Mouse (Mus musculus) cerebellum, adult 9-10 months (tissue): ENCODE results near the gene Map7d2.
A peak's percentile ranks its signal among the peaks of the same experiment; 100 is the strongest.
"Not testable (repeated sequence)": the region's sequence is repeated elsewhere in the genome, so short reads cannot be mapped to it uniquely, and the experiment has no call there.

ENCODE experiments used
- DNase-seq: peaks from one replicate; pipeline ENCODE4 v3.0.0; 2022

Gene Map7d2

GRCm38 (mm10) chrX:159414130-159414828, at the start of gene Map7d2:
Map7d2 (plus strand) TSS chrX:159414572.
- DNase-seq: peak; percentile 60

- peak; percentile 64 for DNase-seq
These were observed 42.3 kb upstream of the Map7d2 start, which contains the start of gene Eif1ax for GRCm38 (mm10) chrX:159371831-159372752. Eif1ax (plus strand) TSS chrX:159372178.

GRCm38 (mm10) chrX:159372753-159373144, 41.6 kb upstream of the Map7d2 start:
- no peak for DNase-seq

GRCm38 (mm10) chrX:159387105-159387504, 27.3 kb upstream of the Map7d2 start:
- DNase-seq: no peak

- DNase-seq: no peak
These were observed 25.4 kb upstream of the Map7d2 start for GRCm38 (mm10) chrX:159388953-159389352.

- DNase-seq: no peak
These were observed 23.9 kb upstream of the Map7d2 start for GRCm38 (mm10) chrX:159390347-159390962.

- DNase-seq: no peak
These were observed 23.1 kb upstream of the Map7d2 start for GRCm38 (mm10) chrX:159391239-159391638.

GRCm38 (mm10) chrX:159409253-159409652, 5.1 kb upstream of the Map7d2 start:
- DNase-seq: peak; percentile 34

- peak; percentile 26 for DNase-seq
These were observed 679 bp downstream of the Map7d2 start for GRCm38 (mm10) chrX:159414829-159415673.

- not testable (repeated sequence) for DNase-seq
These were observed 16.1 kb downstream of the Map7d2 start for GRCm38 (mm10) chrX:159430507-159430906.

- DNase-seq: peak; percentile 21
These were observed 27.8 kb downstream of the Map7d2 start for GRCm38 (mm10) chrX:159442128-159442527.

- no peak for DNase-seq
These were observed 32.8 kb downstream of the Map7d2 start for GRCm38 (mm10) chrX:159447133-159447532.

- DNase-seq: peak; percentile 8
These were observed 44.8 kb downstream of the Map7d2 start for GRCm38 (mm10) chrX:159459006-159459654.

- no peak for DNase-seq
These were observed 60.4 kb downstream of the Map7d2 start for GRCm38 (mm10) chrX:159474799-159475198.

GRCm38 (mm10) chrX:159478243-159478940, 64.0 kb downstream of the Map7d2 start:
- not testable (repeated sequence) for DNase-seq

GRCm38 (mm10) chrX:159484247-159484646, 69.9 kb downstream of the Map7d2 start:
- no peak for DNase-seq

GRCm38 (mm10) chrX:159503181-159503580, 88.8 kb downstream of the Map7d2 start:
- DNase-seq: no peak

- no peak for DNase-seq
These were observed 94.1 kb downstream of the Map7d2 start for GRCm38 (mm10) chrX:159508331-159509036.

GRCm38 (mm10) chrX:159509042-159509441, 94.7 kb downstream of the Map7d2 start:
- DNase-seq: no peak
